ENCODE assay signal across 8 mouse cellular contexts in the genomic region with DNA sequence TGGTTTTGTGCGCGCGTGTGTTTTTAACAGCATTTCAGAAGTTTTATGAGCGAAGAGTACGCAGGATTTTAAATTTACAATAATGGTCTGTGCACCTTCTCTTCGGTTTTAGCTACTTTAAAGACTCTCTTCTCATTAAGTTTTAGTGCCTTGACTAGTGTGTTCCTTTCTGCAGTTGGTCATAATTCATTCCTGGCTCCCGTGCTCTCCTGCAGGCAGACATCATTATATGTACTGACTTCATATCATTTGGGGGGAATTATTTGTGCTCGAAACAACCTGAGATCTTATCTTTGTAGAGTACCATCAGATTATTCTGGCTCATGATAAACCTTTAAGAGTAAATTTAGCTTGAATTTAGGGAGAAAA. TPM values are rescaled to one million over a fixed set of nuclear protein-coding genes. Genes with fewer than 3 reads are reported as not detected.
DNase-seq lines count a peak whose midpoint lies in the region; ATAC-seq and TF ChIP-seq lines count a peak whose summit lies in the region.

No protein-coding gene starts in this region.

- H3K36me3 ChIP-seq in hindbrain, embryonic 10.5 days, result peaks cover 34% of the 10 kb centered on the region
- H3K36me3 ChIP-seq in hindbrain, embryonic 11.5 days (ENCODE audit: control insufficient read depth, insufficient read depth, low read length), result no peaks in the 10 kb centered on the region
- H3K36me3 ChIP-seq in forebrain, embryonic 11.5 days (ENCODE audit: control insufficient read depth, insufficient read depth, low read length), result peaks cover 3% of the 10 kb centered on the region; the same call in 1 of the 2 replicates
- H3K36me3 ChIP-seq in intestine, postnatal 0 days (ENCODE audit: control insufficient read depth, insufficient read depth), result peaks cover 18% of the 10 kb centered on the region
- no peaks in the 10 kb centered on the region for H3K36me3 ChIP-seq in midbrain, postnatal 0 days (ENCODE audit: insufficient read depth, low read length)

- TF ChIP-seq CTCF in intestine, postnatal 0 days (IDR thresholded peaks at IDR 0.05; ENCODE audit: low read depth), result no peak
- TF ChIP-seq CTCF in midbrain, postnatal 0 days (IDR thresholded peaks at IDR 0.05), result no peak

- no peak overlapping the region for H3K9ac ChIP-seq in hindbrain, embryonic 11.5 days (ENCODE audit: low read depth, low read length)
- no peak overlapping the region for H3K9ac ChIP-seq in forebrain, embryonic 11.5 days (ENCODE audit: low read length)
- H3K9ac ChIP-seq in intestine, postnatal 0 days (ENCODE audit: low read depth, low read length), result no peak overlapping the region
- H3K9ac ChIP-seq in midbrain, postnatal 0 days (replicated peaks; ENCODE audit: low read length, poor library complexity, severe bottlenecking), result no peak overlapping the region

- DNase-seq in hindbrain, embryonic 10.5 days (ENCODE audit: low spot score), result no peak
- no peak for DNase-seq in hindbrain, embryonic 11.5 days (ENCODE audit: low spot score)
- no peak for DNase-seq in forebrain, embryonic 11.5 days (ENCODE audit: low spot score)
- no peak for DNase-seq in midbrain, postnatal 0 days (ENCODE audit: low spot score)
- no peak for DNase-seq in frontal cortex, postnatal 36 days (ENCODE audit: low spot score in 2 of 2)
- no peak for DNase-seq in urinary bladder, adult 2 months (ENCODE audit: low spot score)
- no peak for DNase-seq in kidney, adult 9 months

- H3K4me2 ChIP-seq in hindbrain, embryonic 11.5 days (replicated peaks; ENCODE audit: low read depth, low read length), result no peak overlapping the region
- H3K4me2 ChIP-seq in forebrain, embryonic 11.5 days (ENCODE audit: low read depth, low read length, severe bottlenecking), result peak overlapping the region; percentile 26; the same call in 1 of the 2 replicates
- peak overlapping the region; percentile 53 for H3K4me2 ChIP-seq in intestine, postnatal 0 days (replicated peaks; ENCODE audit: low read depth)
- H3K4me2 ChIP-seq in midbrain, postnatal 0 days (ENCODE audit: low read depth, low read length, poor library complexity, severe bottlenecking), result peak overlapping the region; percentile 48

- no peak for ATAC-seq in hindbrain, embryonic 11.5 days (ENCODE audit: low FRiP score)
- ATAC-seq in forebrain, embryonic 11.5 days (replicated peaks; ENCODE audit: low FRiP score), result no peak
- ATAC-seq in intestine, postnatal 0 days, result no peak
- ATAC-seq in midbrain, postnatal 0 days (ENCODE audit: low FRiP score), result no peak

- peak overlapping the region; percentile 35 for H3K4me3 ChIP-seq in hindbrain, embryonic 10.5 days
- no peak overlapping the region for H3K4me3 ChIP-seq in hindbrain, embryonic 11.5 days (ENCODE audit: low read depth, low read length)
- no peak overlapping the region for H3K4me3 ChIP-seq in forebrain, embryonic 11.5 days (ENCODE audit: low read depth, low read length)
- peak overlapping the region; percentile 11; the same call in 1 of the 2 replicates for H3K4me3 ChIP-seq in intestine, postnatal 0 days (ENCODE audit: low read depth, low read length)
- H3K4me3 ChIP-seq in midbrain, postnatal 0 days (ENCODE audit: low read depth, low read length), result peak overlapping the region; percentile 22; the same call in 1 of the 2 replicates

- WGBS in hindbrain, embryonic 10.5 days, result 63% methylated on average over 8 of the region's 8 CpGs
- WGBS in hindbrain, embryonic 11.5 days, result 71% methylated on average over 8 of the region's 8 CpGs
- 68% methylated on average over 8 of the region's 8 CpGs for WGBS in forebrain, embryonic 11.5 days
- 39% methylated on average over 8 of the region's 8 CpGs for WGBS in intestine, postnatal 0 days
- WGBS in midbrain, postnatal 0 days, result 59% methylated on average over 8 of the region's 8 CpGs

- peaks cover 12% of the 10 kb centered on the region for H3K27me3 ChIP-seq in hindbrain, embryonic 10.5 days (ENCODE audit: insufficient read depth, poor library complexity, severe bottlenecking)
- no peaks in the 10 kb centered on the region for H3K27me3 ChIP-seq in hindbrain, embryonic 11.5 days (ENCODE audit: control insufficient read depth, insufficient read depth, low read length)
- H3K27me3 ChIP-seq in forebrain, embryonic 11.5 days (ENCODE audit: control insufficient read depth, insufficient read depth, low read length), result peaks cover 8% of the 10 kb centered on the region
- no peaks in the 10 kb centered on the region for H3K27me3 ChIP-seq in intestine, postnatal 0 days (replicated peaks; ENCODE audit: control insufficient read depth, insufficient read depth, low read length)
- no peaks in the 10 kb centered on the region for H3K27me3 ChIP-seq in midbrain, postnatal 0 days (ENCODE audit: insufficient read depth, low read length)

- no peaks in the 10 kb centered on the region for H3K9me3 ChIP-seq in hindbrain, embryonic 10.5 days
- no peaks in the 10 kb centered on the region for H3K9me3 ChIP-seq in hindbrain, embryonic 11.5 days (ENCODE audit: control insufficient read depth, low read length)
- H3K9me3 ChIP-seq in forebrain, embryonic 11.5 days (ENCODE audit: control insufficient read depth, low read length), result no peaks in the 10 kb centered on the region
- no peaks in the 10 kb centered on the region for H3K9me3 ChIP-seq in intestine, postnatal 0 days (ENCODE audit: control insufficient read depth)
- H3K9me3 ChIP-seq in midbrain, postnatal 0 days (ENCODE audit: low read length), result no peaks in the 10 kb centered on the region

- H3K4me1 ChIP-seq in hindbrain, embryonic 10.5 days (replicated peaks), result peaks cover 8% of the 10 kb centered on the region
- no peaks in the 10 kb centered on the region for H3K4me1 ChIP-seq in hindbrain, embryonic 11.5 days (replicated peaks; ENCODE audit: control insufficient read depth, insufficient read depth, low read length)
- no peaks in the 10 kb centered on the region; the same call in 1 of the 2 replicates for H3K4me1 ChIP-seq in forebrain, embryonic 11.5 days (replicated peaks; ENCODE audit: control insufficient read depth, insufficient read depth, low read length)
- no peaks in the 10 kb centered on the region for H3K4me1 ChIP-seq in intestine, postnatal 0 days (replicated peaks; ENCODE audit: control insufficient read depth, insufficient read depth, low read length)
- no peaks in the 10 kb centered on the region for H3K4me1 ChIP-seq in midbrain, postnatal 0 days (ENCODE audit: insufficient read depth, low read length)

- H3K27ac ChIP-seq in hindbrain, embryonic 10.5 days, result no peak overlapping the region
- H3K27ac ChIP-seq in hindbrain, embryonic 11.5 days (ENCODE audit: low read depth, low read length), result no peak overlapping the region
- H3K27ac ChIP-seq in forebrain, embryonic 11.5 days (ENCODE audit: low read depth, low read length), result no peak overlapping the region
- H3K27ac ChIP-seq in intestine, postnatal 0 days (ENCODE audit: low read depth, low read length), result no peak overlapping the region
- no peak overlapping the region for H3K27ac ChIP-seq in midbrain, postnatal 0 days (ENCODE audit: low read depth, low read length)

RNA-seq across cellular contexts. Expression of gene Pex3, which starts 12.1 kb away (rescaled TPM):
- polyA plus RNA-seq in hindbrain, embryonic 10.5 days (2016; fragmentation: Nextera tagmentation; extraction: Ambion mirVana), result 15.6 and 19.6 TPM in 2 replicates
- polyA plus RNA-seq in hindbrain, embryonic 11.5 days (2014; fragmentation: Nextera tagmentation; extraction: Ambion mirVana), result 24.4 and 26.3 TPM in 2 replicates
- 25.0 and 26.3 TPM in 2 replicates for polyA plus RNA-seq in forebrain, embryonic 11.5 days (2014; fragmentation: Nextera tagmentation; extraction: Ambion mirVana)
- polyA plus RNA-seq in intestine, postnatal 0 days (2015; fragmentation: Nextera tagmentation; extraction: Ambion mirVana), result 21.5 and 23.8 TPM in 2 replicates
- 27.7 and 39.7 TPM in 2 replicates for total RNA-seq in midbrain, postnatal 0 days (2014; rRNA removed)
- 32.6 and 35.5 TPM in 2 replicates for polyA plus RNA-seq in midbrain, postnatal 0 days (2015; fragmentation: Nextera tagmentation; extraction: Ambion mirVana)
- polyA plus RNA-seq in urinary bladder, adult 2 months (2012; rRNA removed), result 26.4 and 32.5 TPM in 2 replicates

RNA-seq across cellular contexts. Expression of gene Adat2, which starts 12.4 kb away (rescaled TPM):
- 4.2 and 5.3 TPM in 2 replicates for polyA plus RNA-seq in hindbrain, embryonic 10.5 days (2016; fragmentation: Nextera tagmentation; extraction: Ambion mirVana)
- 3.8 and 5.0 TPM in 2 replicates for polyA plus RNA-seq in hindbrain, embryonic 11.5 days (2014; fragmentation: Nextera tagmentation; extraction: Ambion mirVana)
- polyA plus RNA-seq in forebrain, embryonic 11.5 days (2014; fragmentation: Nextera tagmentation; extraction: Ambion mirVana), result 3.4 and 3.7 TPM in 2 replicates
- 2.5 and 3.2 TPM in 2 replicates for polyA plus RNA-seq in intestine, postnatal 0 days (2015; fragmentation: Nextera tagmentation; extraction: Ambion mirVana)
- 2.0 and 2.7 TPM in 2 replicates for total RNA-seq in midbrain, postnatal 0 days (2014; rRNA removed)
- 1.9 TPM in 2 replicates for polyA plus RNA-seq in midbrain, postnatal 0 days (2015; fragmentation: Nextera tagmentation; extraction: Ambion mirVana)
- polyA plus RNA-seq in urinary bladder, adult 2 months (2012; rRNA removed), result 7.9 and 8.2 TPM in 2 replicates

Comparison
In these comparisons a context has a peak if more than half of its experiments do, and no peak if none do; other contexts are left out.
1. H3K4me3 ChIP-seq: peak in hindbrain, embryonic 10.5 days (single experiment), intestine, postnatal 0 days (single experiment) and midbrain, postnatal 0 days (single experiment); none in hindbrain, embryonic 11.5 days (single experiment) and forebrain, embryonic 11.5 days (single experiment).